Comparison of ENCODE assay signal across 17 mouse cellular contexts in the genomic region with DNA sequence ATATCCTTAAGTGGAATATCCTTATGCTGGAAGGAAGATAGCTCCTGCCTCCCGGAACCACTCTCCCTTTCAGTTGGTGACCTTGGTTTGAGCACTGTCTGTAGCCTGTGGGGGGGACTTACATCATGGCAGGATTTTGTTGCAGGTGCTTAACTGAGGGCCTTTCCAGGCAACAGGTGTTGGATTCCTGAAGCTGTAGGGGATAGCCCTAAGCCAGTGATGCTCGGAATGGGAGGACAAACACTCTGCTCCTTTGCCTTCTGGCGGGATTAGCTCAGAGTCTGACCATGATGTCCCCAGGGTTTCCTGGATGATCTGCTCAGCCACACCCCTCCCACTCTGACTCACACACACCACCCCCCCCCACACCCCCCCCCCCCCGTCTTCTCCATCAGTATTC. TPM values are rescaled to one million over a fixed set of nuclear protein-coding genes. Genes with fewer than 3 reads are reported as not detected.
"Had no signal": no experiment of that assay in that cellular context is flagged by ENCODE, and none has a peak within 500 bp of the region (broad histone marks: within the 10 kb centered on the region; RNA-seq: fewer than 3 reads in every experiment).

No protein-coding gene starts in this region.

- H3K4me3 ChIP-seq: left cerebral cortex, adult 2 months; limb, embryonic 10.5 days; liver, embryonic 15.5 days; neural tube, embryonic 13.5 days; stomach, embryonic 15.5 days had no signal

- H3K4me2 ChIP-seq: liver, embryonic 11.5 days; liver, embryonic 15.5 days; neural tube, embryonic 13.5 days; stomach, embryonic 15.5 days had no signal

- H3K9me3 ChIP-seq: limb, embryonic 10.5 days; liver, embryonic 15.5 days; neural tube, embryonic 13.5 days; stomach, embryonic 15.5 days had no signal

- ATAC-seq: lung, postnatal 0 days had no signal

- DNase-seq: kidney, postnatal 25 days; lung, adult 2 months; lung, postnatal 36 days; midbrain, embryonic 14.5 days; right cerebral cortex, postnatal 4 days; spleen, adult 18-20 months; thymus, adult 2 months; thymus, postnatal 36 days had no signal

- H3K27ac ChIP-seq: left cerebral cortex, adult 2 months; limb, embryonic 10.5 days; liver, embryonic 15.5 days; neural tube, embryonic 13.5 days; stomach, embryonic 15.5 days had no signal

- H3K9ac ChIP-seq: liver, embryonic 15.5 days; neural tube, embryonic 13.5 days; stomach, embryonic 15.5 days had no signal

- H3K4me1 ChIP-seq: liver, embryonic 15.5 days; stomach, embryonic 15.5 days had no signal

- H3K36me3 ChIP-seq: limb, embryonic 10.5 days; liver, embryonic 15.5 days; neural tube, embryonic 13.5 days; stomach, embryonic 15.5 days had no signal

RNA-seq across cellular contexts. Expression of a gene that starts 45.5 kb away (rescaled TPM):
- total RNA-seq: megakaryocyte progenitor cell, adult 5-6 weeks; monocyte, adult 5-6 weeks had no signal
- polyA plus RNA-seq: limb, embryonic 10.5 days; liver, embryonic 15.5 days; lung, postnatal 0 days had no signal
